Mouse (Mus musculus): ENCODE data around the gene Fgf18. TPM values are rescaled to one million over a fixed set of nuclear protein-coding genes. Genes with fewer than 3 reads are reported as not detected.
A peak's percentile ranks its signal among the peaks of the same experiment; 100 is the strongest.

Fgf18 gene
- polyA plus RNA-seq, 1 experiment from 2014 or later: 20.6 TPM

GRCm38 (mm10) chr11:33147572-33148337, 555 bp upstream of the Fgf18 start:
- Histone ChIP-seq H3K36me3 (ENCODE audit: insufficient read depth, low read length) (no peaks in the 10 kb centered on the region; the same call in 1 of the 2 replicates), H3K4me2 (replicated peaks; ENCODE audit: low read depth, low read length) (peak overlapping the region; percentile 93), H3K4me1 (ENCODE audit: insufficient read depth, low read depth, low read length) (no peaks in the 10 kb centered on the region; the same call in 1 of the 2 replicates), H3K27ac (ENCODE audit: low read length) (peak overlapping the region; percentile 73), H3K27me3 (replicated peaks; ENCODE audit: insufficient read depth, low read length) (0 out of 2 replicates have a peak, but pooled peaks cover 8% of the 10 kb centered on the region), H3K9me3 (ENCODE audit: low read length) (no peaks in the 10 kb centered on the region), H3K9ac (replicated peaks; ENCODE audit: low read depth) (0 out of 2 replicates have a peak overlapping the region, but pooled peaks have one; percentile 16), H3K4me3 (ENCODE audit: low read depth, low read length) (peak overlapping the region; percentile 51)
- ATAC-seq (peak; percentile 62), DNase-seq (ENCODE audit: low spot score) (peak; percentile 61)
- under 1% methylated on average over 63 of the region's 85 CpGs for WGBS
- TF ChIP-seq CTCF (IDR thresholded peaks at IDR 0.05) (no peak; the same call in 1 of the 2 replicates), EP300 (IDR thresholded peaks at IDR 0.05) (no peak)

- Histone ChIP-seq H3K4me2 (replicated peaks; ENCODE audit: low read depth, low read length) (peak overlapping the region; percentile 93), H3K27me3 (replicated peaks; ENCODE audit: insufficient read depth, low read length) (0 out of 2 replicates have a peak, but pooled peaks cover 8% of the 10 kb centered on the region), H3K9ac (replicated peaks; ENCODE audit: low read depth) (no peak overlapping the region), H3K36me3 (ENCODE audit: insufficient read depth, low read length) (no peaks in the 10 kb centered on the region; the same call in 1 of the 2 replicates), H3K4me1 (ENCODE audit: insufficient read depth, low read depth, low read length) (no peaks in the 10 kb centered on the region; the same call in 1 of the 2 replicates), H3K27ac (ENCODE audit: low read length) (peak overlapping the region; percentile 73), H3K4me3 (ENCODE audit: low read depth, low read length) (peak overlapping the region; percentile 51), H3K9me3 (ENCODE audit: low read length) (no peaks in the 10 kb centered on the region)
- TF ChIP-seq CTCF (IDR thresholded peaks at IDR 0.05): no peak
- no peak for TF ChIP-seq EP300 (IDR thresholded peaks at IDR 0.05)
- ATAC-seq (peak; percentile 16), DNase-seq (ENCODE audit: low spot score) (peak; percentile 28)
- WGBS: 2% methylated on average over 29 of the region's 30 CpGs
Observed at GRCm38 (mm10) chr11:33146651-33147131, 509 bp downstream of the Fgf18 start.

GRCm38 (mm10) chr11:33146143-33146497, 1.1 kb downstream of the Fgf18 start:
- 8% methylated on average over 9 of the region's 9 CpGs for WGBS
- Histone ChIP-seq H3K27me3 (replicated peaks; ENCODE audit: insufficient read depth, low read length) (0 out of 2 replicates have a peak, but pooled peaks cover 8% of the 10 kb centered on the region), H3K9ac (replicated peaks; ENCODE audit: low read depth) (no peak overlapping the region), H3K9me3 (ENCODE audit: low read length) (no peaks in the 10 kb centered on the region), H3K4me1 (ENCODE audit: insufficient read depth, low read depth, low read length) (no peaks in the 10 kb centered on the region; the same call in 1 of the 2 replicates), H3K4me3 (ENCODE audit: low read depth, low read length) (peak overlapping the region; percentile 51; the same call in 1 of the 2 replicates), H3K27ac (ENCODE audit: low read length) (no peak overlapping the region), H3K4me2 (replicated peaks; ENCODE audit: low read depth, low read length) (peak overlapping the region; percentile 93), H3K36me3 (ENCODE audit: insufficient read depth, low read length) (no peaks in the 10 kb centered on the region; the same call in 1 of the 2 replicates)
- DNase-seq (ENCODE audit: low spot score) (peak; percentile 86), ATAC-seq (peak; percentile 11; the same call in 1 of the 2 replicates)
- TF ChIP-seq CTCF (IDR thresholded peaks at IDR 0.05) (no peak), EP300 (IDR thresholded peaks at IDR 0.05) (no peak)

GRCm38 (mm10) chr11:33145201-33146142, 1.7 kb downstream of the Fgf18 start:
- WGBS: 21% methylated on average over 7 of the region's 7 CpGs
- ATAC-seq: no peak
- peak; percentile 26 for DNase-seq (ENCODE audit: low spot score)
- Histone ChIP-seq H3K9me3 (ENCODE audit: low read length) (no peaks in the 10 kb centered on the region), H3K4me2 (replicated peaks; ENCODE audit: low read depth, low read length) (peak overlapping the region; percentile 93), H3K4me1 (ENCODE audit: insufficient read depth, low read depth, low read length) (no peaks in the 10 kb centered on the region; the same call in 1 of the 2 replicates), H3K36me3 (ENCODE audit: insufficient read depth, low read length) (no peaks in the 10 kb centered on the region; the same call in 1 of the 2 replicates), H3K27ac (ENCODE audit: low read length) (peak overlapping the region; percentile 38; the same call in 1 of the 2 replicates), H3K27me3 (replicated peaks; ENCODE audit: insufficient read depth, low read length) (0 out of 2 replicates have a peak, but pooled peaks cover 8% of the 10 kb centered on the region), H3K9ac (replicated peaks; ENCODE audit: low read depth) (no peak overlapping the region; the same call in 1 of the 2 replicates), H3K4me3 (ENCODE audit: low read depth, low read length) (peak overlapping the region; percentile 12; the same call in 1 of the 2 replicates)
- TF ChIP-seq CTCF (IDR thresholded peaks at IDR 0.05) (no peak), EP300 (IDR thresholded peaks at IDR 0.05) (no peak)

GRCm38 (mm10) chr11:33143906-33144305, 3.3 kb downstream of the Fgf18 start:
- Histone ChIP-seq H3K9ac (replicated peaks; ENCODE audit: low read depth) (no peak overlapping the region), H3K9me3 (ENCODE audit: low read length) (no peaks in the 10 kb centered on the region), H3K4me2 (replicated peaks; ENCODE audit: low read depth, low read length) (no peak overlapping the region), H3K27me3 (replicated peaks; ENCODE audit: insufficient read depth, low read length) (0 out of 2 replicates have a peak, but pooled peaks cover 8% of the 10 kb centered on the region), H3K4me3 (ENCODE audit: low read depth, low read length) (no peak overlapping the region), H3K36me3 (ENCODE audit: insufficient read depth, low read length) (no peaks in the 10 kb centered on the region), H3K27ac (ENCODE audit: low read length) (peak overlapping the region; percentile 39; the same call in 1 of the 2 replicates), H3K4me1 (ENCODE audit: insufficient read depth, low read depth, low read length) (no peaks in the 10 kb centered on the region; the same call in 1 of the 2 replicates)
- WGBS: 23% methylated on average over 9 of the region's 9 CpGs
- DNase-seq (ENCODE audit: low spot score) (no peak), ATAC-seq (no peak)
- TF ChIP-seq CTCF (IDR thresholded peaks at IDR 0.05) (no peak), EP300 (IDR thresholded peaks at IDR 0.05) (no peak)
